ENCODE assay signal across 10 mouse cellular contexts in the genomic region with DNA sequence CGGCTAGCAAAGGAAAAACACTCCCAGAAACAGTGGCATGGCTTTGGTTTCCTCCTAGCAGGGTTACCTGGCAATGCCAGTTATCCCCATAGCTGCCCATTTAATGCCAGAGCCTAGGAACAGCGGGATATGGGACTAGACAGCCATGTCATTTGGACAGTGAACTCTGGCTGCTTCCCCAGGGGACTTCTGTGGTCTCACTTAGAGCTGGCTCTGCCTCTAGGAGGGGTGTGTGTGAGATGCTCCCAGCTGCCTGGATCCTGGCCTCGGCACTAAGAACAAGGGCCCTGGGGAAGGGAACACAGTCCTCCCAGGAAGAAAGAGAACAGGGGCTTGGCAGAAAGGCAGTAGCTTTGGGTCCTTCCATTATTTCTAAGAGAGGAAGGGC.
A peak's percentile ranks its signal among the peaks of the same experiment; 100 is the strongest.
DNase-seq lines count a peak whose midpoint lies in the region; ATAC-seq and TF ChIP-seq lines count a peak whose summit lies in the region.
"Had no signal": no experiment of that assay in that cellular context is flagged by ENCODE, and none has a peak within 500 bp of the region (broad histone marks: within the 10 kb centered on the region; RNA-seq: fewer than 3 reads in every experiment).

No protein-coding gene starts in this region.

- no peak for DNase-seq in heart, embryonic 10.5 days (ENCODE audit: low spot score)
- DNase-seq in heart, postnatal 10 days = no peak
- no peak for DNase-seq in forebrain, embryonic 11.5 days (ENCODE audit: low spot score)
- DNase-seq in urinary bladder, postnatal 14 days (ENCODE audit: low spot score) = no peak
- DNase-seq in adrenal gland, postnatal 10 days = no peak
- DNase-seq in ovary, postnatal 36 days (ENCODE audit: low spot score) = no peak
- DNase-seq: layer of hippocampus, postnatal 36 days had no signal

- no peak overlapping the region for H3K9ac ChIP-seq in ES-Bruce4 (ENCODE audit: low read depth, poor library complexity, severe bottlenecking)
- H3K9ac ChIP-seq in forebrain, embryonic 11.5 days (ENCODE audit: low read length) = peak overlapping the region; percentile 65
- 0 out of 2 replicates have a peak overlapping the region, but pooled peaks have one; percentile 8 for H3K9ac ChIP-seq in limb, embryonic 15.5 days

- no peak for TF ChIP-seq POLR2A in ES-Bruce4 (IDR thresholded peaks at IDR 0.05; ENCODE audit: insufficient read depth, low read length)

- WGBS in heart, embryonic 10.5 days = 30% methylated on average over 3 of the region's 3 CpGs
- 14% methylated on average over 3 of the region's 3 CpGs for WGBS in forebrain, embryonic 11.5 days
- WGBS in limb, embryonic 15.5 days = 20% methylated on average over 3 of the region's 3 CpGs

- H3K4me3 ChIP-seq in heart, embryonic 10.5 days = peak overlapping the region; percentile 52
- H3K4me3 ChIP-seq in ES-Bruce4 (ENCODE audit: low read depth, low read length) = no peak overlapping the region
- H3K4me3 ChIP-seq in forebrain, embryonic 11.5 days (ENCODE audit: low read depth, low read length) = peak overlapping the region; percentile 39
- H3K4me3 ChIP-seq in limb, embryonic 15.5 days = peak overlapping the region; percentile 36

- H3K27ac ChIP-seq in heart, embryonic 10.5 days = peak overlapping the region; percentile 75; the same call in 1 of the 2 replicates
- peak overlapping the region; percentile 4; the same call in 1 of the 2 replicates for H3K27ac ChIP-seq in ES-Bruce4 (ENCODE audit: insufficient read depth, low read length)
- H3K27ac ChIP-seq in forebrain, embryonic 11.5 days (ENCODE audit: low read depth, low read length) = peak overlapping the region; percentile 85
- no peak overlapping the region for H3K27ac ChIP-seq in limb, embryonic 15.5 days

- TF ChIP-seq EP300 in ES-Bruce4 (IDR thresholded peaks at IDR 0.05; ENCODE audit: insufficient read depth, low read depth, low read length) = no peak

- H3K4me2 ChIP-seq in forebrain, embryonic 11.5 days (ENCODE audit: low read depth, low read length, severe bottlenecking) = peak overlapping the region; percentile 37
- H3K4me2 ChIP-seq in limb, embryonic 15.5 days = peak overlapping the region; percentile 50

- intact Hi-C loops in heart, postnatal 10 days (cut with DNase I) = no loop called here

- H3K36me3 ChIP-seq in heart, embryonic 10.5 days = no peaks in the 10 kb centered on the region
- no peaks in the 10 kb centered on the region for H3K36me3 ChIP-seq in ES-Bruce4 (ENCODE audit: control insufficient read depth, insufficient read depth, low read length, poor library complexity, severe bottlenecking)
- no peaks in the 10 kb centered on the region for H3K36me3 ChIP-seq in forebrain, embryonic 11.5 days (ENCODE audit: control insufficient read depth, insufficient read depth, low read length)
- H3K36me3 ChIP-seq in limb, embryonic 15.5 days = no peaks in the 10 kb centered on the region

- no peaks in the 10 kb centered on the region for H3K9me3 ChIP-seq in heart, embryonic 10.5 days
- H3K9me3 ChIP-seq in ES-Bruce4 (replicated peaks; ENCODE audit: control insufficient read depth, insufficient read depth, low read length, poor library complexity, severe bottlenecking) = no peaks in the 10 kb centered on the region
- H3K9me3 ChIP-seq in forebrain, embryonic 11.5 days (ENCODE audit: control insufficient read depth, low read length) = no peaks in the 10 kb centered on the region
- H3K9me3 ChIP-seq in limb, embryonic 15.5 days = no peaks in the 10 kb centered on the region

- peaks cover 25% of the 10 kb centered on the region for H3K27me3 ChIP-seq in heart, embryonic 10.5 days (ENCODE audit: insufficient read depth, poor library complexity, severe bottlenecking)
- H3K27me3 ChIP-seq in ES-Bruce4 (ENCODE audit: control insufficient read depth, insufficient read depth, low read length, poor library complexity, severe bottlenecking) = no peaks in the 10 kb centered on the region
- no peaks in the 10 kb centered on the region for H3K27me3 ChIP-seq in forebrain, embryonic 11.5 days (ENCODE audit: control insufficient read depth, insufficient read depth, low read length)
- H3K27me3 ChIP-seq in limb, embryonic 15.5 days = no peaks in the 10 kb centered on the region

- TF ChIP-seq CTCF in ES-Bruce4 (IDR thresholded peaks at IDR 0.05; ENCODE audit: low read depth, low read length) = no peak

- ATAC-seq in forebrain, embryonic 11.5 days (replicated peaks; ENCODE audit: low FRiP score) = no peak
- no peak for ATAC-seq in limb, embryonic 15.5 days (ENCODE audit: insufficient number of reproducible peaks, low FRiP score, low TSS enrichment, low read depth)
- ATAC-seq: CD4-positive, CD25-positive, alpha-beta regulatory T cell, adult 4 months had no signal

- peaks cover 35% of the 10 kb centered on the region for H3K4me1 ChIP-seq in heart, embryonic 10.5 days
- peaks cover 8% of the 10 kb centered on the region for H3K4me1 ChIP-seq in ES-Bruce4 (ENCODE audit: control insufficient read depth, insufficient read depth, low read length)
- peaks cover 4% of the 10 kb centered on the region; the same call in 1 of the 2 replicates for H3K4me1 ChIP-seq in forebrain, embryonic 11.5 days (replicated peaks; ENCODE audit: control insufficient read depth, insufficient read depth, low read length)
- peaks cover 23% of the 10 kb centered on the region for H3K4me1 ChIP-seq in limb, embryonic 15.5 days
